Mouse (Mus musculus): Measurements from ENCODE around the gene Bckdha.

DNA sequence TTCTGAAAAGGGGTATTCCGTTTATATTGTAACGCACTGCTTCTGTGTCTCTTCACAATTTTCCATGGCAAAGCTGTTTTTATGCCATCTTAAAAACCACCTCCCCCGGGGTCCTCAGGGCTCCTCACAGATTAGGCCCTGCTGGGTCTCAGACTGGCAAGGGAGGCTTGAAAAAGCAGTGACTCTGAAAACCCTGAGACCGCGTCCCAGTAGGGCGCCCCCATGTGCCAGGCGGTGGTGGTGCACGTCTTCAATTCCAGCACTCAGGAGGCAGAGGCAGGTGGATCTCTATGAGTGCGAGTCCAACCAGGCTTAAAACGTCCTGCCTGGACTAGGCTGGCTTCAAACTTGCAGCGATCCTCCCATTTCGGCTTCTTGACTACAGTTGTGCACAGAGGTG is 42.0 kb upstream of the Bckdha start:
- TF ChIP-seq CTCF (IDR thresholded peaks at IDR 0.05; ENCODE audit: low read depth, low read length) (peak; percentile 29; the same call in 1 of the 2 replicates), POLR2AphosphoS5 (IDR thresholded peaks at IDR 0.05; ENCODE audit: insufficient replicate concordance, low read depth, low read length) (0 out of 2 replicates have a peak, but pooled peaks have one; percentile 30), GATA1 (IDR thresholded peaks at IDR 0.05; ENCODE audit: borderline replicate concordance, low read length) (no peak), TAL1 (conservative IDR thresholded peaks at IDR 0.05; ENCODE audit: low read depth, low read length) (no peak)

Data from G1E (cell line).